Mouse (Mus musculus) erythroid progenitor cell, adult 5-6 weeks (primary cell): ENCODE data around the gene Slc12a8. TPM values are rescaled to one million over a fixed set of nuclear protein-coding genes. Genes with fewer than 3 reads are reported as not detected.

Experiments used
- ATAC-seq: replicated peaks from 2 replicates; pipeline ENCODE4 v1.8.0; 2016; ENCODE audit warnings: moderate number of reproducible peaks, mild to moderate bottlenecking, moderate TSS enrichment, inconsistent platforms; ENCODE audit not compliant: poor library complexity, low FRiP score, severe bottlenecking
- total RNA-seq, 2 experiments: library from RNA; stranded (forward) in 1 of 2; stranded (reverse) in 1 of 2; fragments of 150-400 nt in 1 of 2; fragments of 186-747, 209-891 nt in 1 of 2; gene quantifications; 2 replicates each; pipeline versions ENCODE4 v1.2.3 to v1.2.4; 2015 to 2017; ENCODE audit warnings: low replicate concordance in 2 of 2

Slc12a8 gene
- total RNA-seq, 2 experiments from 2014 or later = not detected

- ATAC-seq = no peak
Measured at GRCm38 (mm10) chr16:33580736-33581241, 63.7 kb downstream of the Slc12a8 start.

GRCm38 (mm10) chr16:33581661-33582099 lies 64.6 kb downstream of the Slc12a8 start:
- no peak for ATAC-seq

GRCm38 (mm10) chr16:33582495-33582894 lies 65.4 kb downstream of the Slc12a8 start:
- ATAC-seq = no peak

- ATAC-seq = no peak
Measured at GRCm38 (mm10) chr16:33583333-33583732, 66.2 kb downstream of the Slc12a8 start.

GRCm38 (mm10) chr16:33583881-33584454 lies 66.8 kb downstream of the Slc12a8 start:
- ATAC-seq = no peak

- no peak for ATAC-seq
Measured at GRCm38 (mm10) chr16:33584455-33585082, 67.4 kb downstream of the Slc12a8 start.

- no peak for ATAC-seq
Measured at GRCm38 (mm10) chr16:33585083-33585460, 67.9 kb downstream of the Slc12a8 start.

- no peak for ATAC-seq
Measured at GRCm38 (mm10) chr16:33587283-33588127, 70.4 kb downstream of the Slc12a8 start.

GRCm38 (mm10) chr16:33588845-33589244 lies 71.7 kb downstream of the Slc12a8 start:
- no peak for ATAC-seq

GRCm38 (mm10) chr16:33590438-33590837 lies 73.3 kb downstream of the Slc12a8 start:
- no peak for ATAC-seq

GRCm38 (mm10) chr16:33591390-33592067 lies 74.4 kb downstream of the Slc12a8 start:
- ATAC-seq = no peak

- ATAC-seq = no peak
Measured at GRCm38 (mm10) chr16:33592286-33592685, 75.2 kb downstream of the Slc12a8 start.

GRCm38 (mm10) chr16:33593467-33593866 lies 76.3 kb downstream of the Slc12a8 start:
- no peak for ATAC-seq

GRCm38 (mm10) chr16:33594037-33594771 lies 77.1 kb downstream of the Slc12a8 start:
- ATAC-seq = no peak

GRCm38 (mm10) chr16:33595235-33595769 lies 78.2 kb downstream of the Slc12a8 start:
- no peak for ATAC-seq

- no peak for ATAC-seq
Measured at GRCm38 (mm10) chr16:33596213-33596612, 79.1 kb downstream of the Slc12a8 start.

GRCm38 (mm10) chr16:33600216-33600615 lies 83.1 kb downstream of the Slc12a8 start:
- ATAC-seq = no peak

GRCm38 (mm10) chr16:33601299-33601698 lies 84.2 kb downstream of the Slc12a8 start:
- no peak for ATAC-seq
